35 mouse cellular contexts compared by ENCODE assay signal in the genomic region with DNA sequence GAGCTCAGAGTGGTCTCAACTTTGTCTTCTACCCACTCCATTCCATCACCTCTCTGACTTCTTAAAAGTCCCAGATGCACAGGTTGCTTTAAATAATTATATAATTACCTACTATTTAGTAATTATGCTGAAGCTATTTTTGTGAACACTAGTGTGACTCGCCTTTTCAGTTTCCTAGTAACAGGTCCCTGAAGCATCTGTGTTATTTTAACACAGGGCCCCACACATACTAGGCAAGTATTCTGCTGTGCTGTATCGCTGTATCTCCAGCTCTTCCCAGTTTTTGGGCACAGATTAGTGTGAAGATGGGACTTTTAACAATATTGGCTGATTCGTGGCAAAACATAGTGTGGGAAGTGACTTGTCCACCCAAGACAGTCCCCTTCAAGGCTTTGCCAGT. TPM values are rescaled to one million over a fixed set of nuclear protein-coding genes. Genes with fewer than 3 reads are reported as not detected.
"Had no signal": no experiment of that assay in that cellular context is flagged by ENCODE, and none has a peak within 500 bp of the region (broad histone marks: within the 10 kb centered on the region; RNA-seq: fewer than 3 reads in every experiment).

No protein-coding gene starts in this region.

- H3K4me3 ChIP-seq: heart, embryonic 10.5 days; heart, embryonic 12.5 days; heart, embryonic 13.5 days; heart, embryonic 15.5 days; hindbrain, embryonic 10.5 days; hindbrain, embryonic 12.5 days; hindbrain, embryonic 13.5 days; hindbrain, embryonic 15.5 days; intestine, embryonic 15.5 days; kidney, embryonic 15.5 days; left cerebral cortex, adult 2 months had no signal

- H3K27ac ChIP-seq: heart, embryonic 10.5 days; heart, embryonic 13.5 days; heart, embryonic 15.5 days; hindbrain, embryonic 10.5 days; hindbrain, embryonic 12.5 days; hindbrain, embryonic 13.5 days; hindbrain, embryonic 14.5 days; hindbrain, embryonic 15.5 days; hindbrain, postnatal 0 days; intestine, embryonic 15.5 days; kidney, embryonic 15.5 days; kidney, postnatal 0 days; left cerebral cortex, adult 2 months had no signal

- DNase-seq: heart, postnatal 10 days; heart, postnatal 14 days; heart, postnatal 36 days; heart, postnatal 4 days; kidney, adult 11 months; kidney, adult 18-20 months; kidney, adult 2 months; kidney, adult 8-10 months; kidney, adult 9 months; kidney, postnatal 10 days; kidney, postnatal 14 days; kidney, postnatal 25 days; kidney, postnatal 36 days; kidney, postnatal 4 days; layer of hippocampus, postnatal 36 days had no signal

RNA-seq across cellular contexts. Expression of a gene that starts 43.7 kb away (rescaled TPM):
- total RNA-seq: heart, postnatal 36 days; hematopoietic stem cell, adult 5-6 weeks; hindbrain, postnatal 0 days; layer of hippocampus, adult 18-20 months; layer of hippocampus, postnatal 14 days; layer of hippocampus, postnatal 25 days; layer of hippocampus, postnatal 36 days; left cerebral cortex, adult 18-20 months; left cerebral cortex, adult 2 months; left cerebral cortex, adult 8-10 months had no signal
